ENCODE assay signal across 28 mouse cellular contexts in genomic region chr10:94527248-94527647, GRCm38 (mm10).
DNase-seq lines count a peak whose midpoint lies in the region; ATAC-seq and TF ChIP-seq lines count a peak whose summit lies in the region.
"Had no signal": no experiment of that assay in that cellular context is flagged by ENCODE, and none has a peak within 500 bp of the region (broad histone marks: within the 10 kb centered on the region; RNA-seq: fewer than 3 reads in every experiment).

No protein-coding gene starts in this region.

- WGBS in liver, embryonic 14.5 days (ENCODE audit: insufficient replicate concordance): 24% methylated on average over 6 of the region's 6 CpGs

- no peak for TF ChIP-seq CTCF in MEL (IDR thresholded peaks at IDR 0.05 in 2 of 3, conservative IDR thresholded peaks at IDR 0.05 in 1 of 3; ENCODE audit: control insufficient read depth in 1 of 3, insufficient read depth in 1 of 3, low read depth in 2 of 3, low read length in 3 of 3, poor library complexity in 1 of 3, severe bottlenecking in 1 of 3)
- no peak for TF ChIP-seq CTCF in liver, embryonic 14.5 days (IDR thresholded peaks at IDR 0.05; ENCODE audit: low read depth)

- peak; percentile 90 for TF ChIP-seq EP300 in MEL (IDR thresholded peaks at IDR 0.05; ENCODE audit: low read depth in 1 of 2, low read length in 2 of 2)
- peak; percentile 87 for TF ChIP-seq EP300 in liver, embryonic 14.5 days (IDR thresholded peaks at IDR 0.05; ENCODE audit: low read depth)

- TF ChIP-seq POLR2A in MEL (IDR thresholded peaks at IDR 0.05; ENCODE audit: control insufficient read depth in 1 of 2, insufficient read depth in 1 of 2, low read depth in 1 of 2, low read length in 2 of 2, poor library complexity in 1 of 2): no peak

- peaks cover 28 to 29% of the 10 kb centered on the region in 2 experiments for H3K4me1 ChIP-seq in MEL (ENCODE audit: control insufficient read depth in 1 of 2, insufficient read depth in 2 of 2, low read length in 2 of 2)
- H3K4me1 ChIP-seq in liver, embryonic 14.5 days (replicated peaks; ENCODE audit: control insufficient read depth in 2 of 2, insufficient read depth in 2 of 2, low read length in 1 of 2): peaks cover 24 to 45% of the 10 kb centered on the region in 2 experiments

- no peaks in the 10 kb centered on the region for H3K9me3 ChIP-seq in MEL (replicated peaks; ENCODE audit: insufficient read depth, low read length)
- no peaks in the 10 kb centered on the region for H3K9me3 ChIP-seq in liver, embryonic 14.5 days (ENCODE audit: control insufficient read depth, low read length)
- H3K9me3 ChIP-seq: embryonic facial prominence, embryonic 13.5 days; heart, embryonic 13.5 days; hindbrain, embryonic 10.5 days; hindbrain, embryonic 15.5 days; limb, embryonic 13.5 days had no signal

- no peaks in the 10 kb centered on the region for H3K27me3 ChIP-seq in MEL (ENCODE audit: control insufficient read depth in 1 of 2, insufficient read depth in 2 of 2, low read length in 2 of 2)
- H3K27me3 ChIP-seq in liver, embryonic 14.5 days (ENCODE audit: control insufficient read depth, insufficient read depth, low read length): no peaks in the 10 kb centered on the region
- H3K27me3 ChIP-seq: embryonic facial prominence, embryonic 13.5 days; heart, embryonic 13.5 days; hindbrain, embryonic 15.5 days; limb, embryonic 13.5 days had no signal

- peak overlapping the region; percentile 46 for H3K4me2 ChIP-seq in liver, embryonic 14.5 days (ENCODE audit: low read depth)
- H3K4me2 ChIP-seq: embryonic facial prominence, embryonic 13.5 days; heart, embryonic 13.5 days; hindbrain, embryonic 15.5 days; limb, embryonic 13.5 days; midbrain, embryonic 11.5 days had no signal

- peak overlapping the region; percentile 87 for H3K27ac ChIP-seq in MEL (ENCODE audit: control insufficient read depth, low read depth, low read length)
- H3K27ac ChIP-seq in liver, embryonic 14.5 days: peak overlapping the region; percentile 10
- H3K27ac ChIP-seq: embryonic facial prominence, embryonic 13.5 days; heart, adult 2 months; heart, embryonic 13.5 days; hindbrain, embryonic 10.5 days; hindbrain, embryonic 15.5 days; limb, embryonic 13.5 days; stomach, postnatal 0 days had no signal

- peaks cover 0 to 29% of the 10 kb centered on the region in 2 experiments; a peak in 2 of 4 replicates for H3K36me3 ChIP-seq in MEL (ENCODE audit: control insufficient read depth in 1 of 2, insufficient read depth in 2 of 2, low read length in 2 of 2)
- H3K36me3 ChIP-seq in liver, embryonic 14.5 days (replicated peaks; ENCODE audit: control insufficient read depth, insufficient read depth, low read depth): no peaks in the 10 kb centered on the region
- H3K36me3 ChIP-seq: embryonic facial prominence, embryonic 13.5 days; heart, embryonic 13.5 days; hindbrain, embryonic 10.5 days; hindbrain, embryonic 15.5 days; limb, embryonic 13.5 days had no signal

- H3K4me3 ChIP-seq in MEL (ENCODE audit: control insufficient read depth in 1 of 2, insufficient read depth in 1 of 2, low read depth in 2 of 2, low read length in 2 of 2): no peak overlapping the region; a peak in 1 of 4 replicates
- H3K4me3 ChIP-seq in liver, embryonic 14.5 days (ENCODE audit: insufficient read depth in 1 of 2, low read depth in 2 of 2, low read length in 2 of 2): no peak overlapping the region
- H3K4me3 ChIP-seq: embryonic facial prominence, embryonic 13.5 days; erythroblast, embryonic 14.5 days; gastrocnemius, adult 2 months; heart, adult 2 months; heart, embryonic 13.5 days; hindbrain, embryonic 10.5 days; hindbrain, embryonic 15.5 days; limb, embryonic 13.5 days had no signal

- H3K79me2 ChIP-seq in MEL (ENCODE audit: control insufficient read depth, insufficient read depth, low read length, poor library complexity): no peaks in the 10 kb centered on the region

- peak; percentile 70 for DNase-seq in MEL (ENCODE audit: low read depth, low spot score)
- DNase-seq in c-Kit-positive CD71-positive TER-119-positive erythroid progenitor cells, embryonic 14.5 days (ENCODE audit: low spot score): peak; percentile 54
- peak; percentile 54 to 62 (median 54) for DNase-seq in liver, embryonic 14.5 days (ENCODE audit: low read depth in 3 of 3, low spot score in 3 of 3)
- no peak for DNase-seq in adrenal gland, postnatal 14 days
- DNase-seq in lung, postnatal 10 days: no peak
- DNase-seq: adrenal gland, adult 8-10 months; gastrocnemius, adult 2 months; heart, adult 2 months; heart, postnatal 10 days; kidney, adult 11 months; kidney, postnatal 14 days; lung, adult 2 months; lung, postnatal 14 days; spleen, adult 18-20 months; thymus, adult 18-20 months; thymus, postnatal 25 days had no signal

- TF ChIP-seq RAD21 in MEL (IDR thresholded peaks at IDR 0.05; ENCODE audit: low read depth, low read length): no peak

- H3K9ac ChIP-seq in MEL (ENCODE audit: control insufficient read depth, low read depth, low read length, poor library complexity, severe bottlenecking): peak overlapping the region; percentile 32
- H3K9ac ChIP-seq in liver, embryonic 14.5 days (replicated peaks): no peak overlapping the region
- H3K9ac ChIP-seq: embryonic facial prominence, embryonic 13.5 days; heart, embryonic 13.5 days; hindbrain, embryonic 15.5 days; limb, embryonic 13.5 days had no signal

- peak; percentile 86 for ATAC-seq in liver, embryonic 14.5 days (ENCODE audit: insufficient read depth)
- peak; percentile 81 for ATAC-seq in megakaryocyte-erythroid progenitor cell, adult 5-6 weeks (replicated peaks; ENCODE audit: low FRiP score, low TSS enrichment, poor library complexity, severe bottlenecking)
- ATAC-seq in erythroblast, adult 5-6 weeks (replicated peaks; ENCODE audit: low FRiP score, poor library complexity, severe bottlenecking): no peak
- ATAC-seq: forebrain, embryonic 16.5 days; inflammation-experienced regulatory T-cells, adult 6 months had no signal

TF ChIP-seq in MEL, 35 proteins besides CTCF, POLR2A, EP300 and RAD21:
- peak; percentile 54; the same call in 1 of the 2 replicates for TF ChIP-seq MAX (IDR thresholded peaks at IDR 0.05; ENCODE audit: low read length)
- no peak for TF ChIP-seq POLR2AphosphoS5 (IDR thresholded peaks at IDR 0.05; ENCODE audit: borderline replicate concordance, low read depth, low read length)
- no peak for TF ChIP-seq JUND (IDR thresholded peaks at IDR 0.05; ENCODE audit: low read depth, low read length)
- peak; percentile 64 for TF ChIP-seq MXI1 (IDR thresholded peaks at IDR 0.05; ENCODE audit: low read depth, low read length)
- no peak for TF ChIP-seq POLR2AphosphoS2 (IDR thresholded peaks at IDR 0.05; ENCODE audit: low read length)
- 0 out of 2 replicates have a peak, but pooled peaks have one; percentile 23 for TF ChIP-seq HCFC1 (IDR thresholded peaks at IDR 0.05; ENCODE audit: low read depth, low read length)
- no peak for TF ChIP-seq KAT2A (conservative IDR thresholded peaks at IDR 0.05; ENCODE audit: low read depth, low read length)
- TF ChIP-seq ETS1 (IDR thresholded peaks at IDR 0.05; ENCODE audit: low read depth, low read length): peak; percentile 88
- TF ChIP-seq CHD2 (IDR thresholded peaks at IDR 0.05; ENCODE audit: low read length): no peak
- TF ChIP-seq ZMIZ1 (IDR thresholded peaks at IDR 0.05; ENCODE audit: low read depth, low read length): no peak
- no peak for TF ChIP-seq MEF2A (IDR thresholded peaks at IDR 0.05; ENCODE audit: extremely low read depth, insufficient replicate concordance, low read depth, low read length, poor library complexity, severe bottlenecking)
- no peak for TF ChIP-seq CHD1 (IDR thresholded peaks at IDR 0.05; ENCODE audit: low read depth, low read length)
- TF ChIP-seq SMC3 (IDR thresholded peaks at IDR 0.05; ENCODE audit: low read depth, low read length): no peak
- peak; percentile 64; the same call in 1 of the 2 replicates for TF ChIP-seq MYC (IDR thresholded peaks at IDR 0.05; ENCODE audit: low read depth, low read length)
- peak; percentile 94 for TF ChIP-seq GABPA (IDR thresholded peaks at IDR 0.05; ENCODE audit: low read depth, low read length)
- no peak for TF ChIP-seq TBP (IDR thresholded peaks at IDR 0.05; ENCODE audit: low read depth, low read length)
- no peak for TF ChIP-seq UBTF (IDR thresholded peaks at IDR 0.05; ENCODE audit: borderline replicate concordance, insufficient read depth, low read depth, low read length)
- no peak for TF ChIP-seq MYB (IDR thresholded peaks at IDR 0.05; ENCODE audit: low read depth, low read length)
- TF ChIP-seq MAZ (IDR thresholded peaks at IDR 0.05; ENCODE audit: low read depth, low read length): no peak
- TF ChIP-seq NRF1 (IDR thresholded peaks at IDR 0.05; ENCODE audit: insufficient read depth, low read depth, low read length, poor library complexity, severe bottlenecking): no peak
- TF ChIP-seq USF1 (IDR thresholded peaks at IDR 0.05; ENCODE audit: low read depth, low read length): peak; percentile 62
- peak; percentile 53; the same call in 1 of the 2 replicates for TF ChIP-seq MAFK (IDR thresholded peaks at IDR 0.05; ENCODE audit: borderline replicate concordance, low read depth, low read length)
- TF ChIP-seq E2F4 (IDR thresholded peaks at IDR 0.05; ENCODE audit: borderline replicate concordance, low read depth, low read length): no peak
- no peak for TF ChIP-seq ZNF384 (IDR thresholded peaks at IDR 0.05; ENCODE audit: low read depth, low read length)
- TF ChIP-seq SIN3A (IDR thresholded peaks at IDR 0.05; ENCODE audit: low read length): peak; percentile 68
- peak; percentile 81 for TF ChIP-seq RCOR1 (IDR thresholded peaks at IDR 0.05; ENCODE audit: low read depth, low read length)
- TF ChIP-seq BHLHE40 (IDR thresholded peaks at IDR 0.05; ENCODE audit: borderline replicate concordance, low read depth, low read length): peak; percentile 83
- no peak for TF ChIP-seq USF2 (IDR thresholded peaks at IDR 0.05; ENCODE audit: borderline replicate concordance in 1 of 2, insufficient read depth in 1 of 2, low read depth in 1 of 2, low read length in 2 of 2)
- peak; percentile 95 for TF ChIP-seq GATA1 (IDR thresholded peaks at IDR 0.05; ENCODE audit: low read depth, low read length)
- TF ChIP-seq TCF12 (IDR thresholded peaks at IDR 0.05; ENCODE audit: low read depth, low read length): peak; percentile 91
- no peak for TF ChIP-seq ELF1 (IDR thresholded peaks at IDR 0.05; ENCODE audit: low read depth, low read length)
- no peak for TF ChIP-seq NELFE (IDR thresholded peaks at IDR 0.05; ENCODE audit: low read depth, low read length)
- TF ChIP-seq ZC3H11A (IDR thresholded peaks at IDR 0.05; ENCODE audit: low read depth, low read length): no peak
- TF ChIP-seq TAL1 (IDR thresholded peaks at IDR 0.05; ENCODE audit: low read length): no peak
- no peak for TF ChIP-seq ZKSCAN1 (IDR thresholded peaks at IDR 0.05; ENCODE audit: low read depth, low read length)

Comparison
In these comparisons a context has a peak if more than half of its experiments do, and no peak if none do; other contexts are left out.
1. DNase-seq: peak in MEL (single experiment), c-Kit-positive CD71-positive TER-119-positive erythroid progenitor cells, embryonic 14.5 days (single experiment) and liver, embryonic 14.5 days (3 of 3); none in adrenal gland, postnatal 14 days (single experiment) and lung, postnatal 10 days (single experiment).